Mouse (Mus musculus): ENCODE measurements at regions not wholly inside any gene's neighbourhood (a gene's known extent, or its start where the extent isn't known, plus 50 kb on each side); places are given as distances from the start of the nearest gene placed in this dataset.

DNA sequence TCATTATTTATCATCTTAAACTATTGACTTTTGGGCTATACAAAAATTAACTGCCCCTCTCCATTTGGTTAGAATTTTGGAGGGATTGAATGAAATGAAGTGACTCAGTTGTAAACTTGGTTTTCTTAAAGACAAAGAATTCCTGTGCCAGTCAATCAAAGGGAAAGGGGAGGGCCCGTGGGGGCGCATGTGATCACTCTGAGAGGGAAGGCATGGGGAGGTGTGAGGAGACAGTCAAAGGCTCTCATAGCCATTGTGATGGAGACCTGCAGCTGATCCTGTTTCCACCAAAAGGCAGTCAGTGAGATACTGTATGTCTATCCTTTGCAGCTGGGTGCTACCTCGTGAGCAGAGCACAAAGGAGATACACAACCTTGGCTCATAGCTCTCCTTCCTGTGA is 156.6 kb upstream of the Slc24a2 start:
- DNase-seq (ENCODE audit: low spot score), result no peak

DNA sequence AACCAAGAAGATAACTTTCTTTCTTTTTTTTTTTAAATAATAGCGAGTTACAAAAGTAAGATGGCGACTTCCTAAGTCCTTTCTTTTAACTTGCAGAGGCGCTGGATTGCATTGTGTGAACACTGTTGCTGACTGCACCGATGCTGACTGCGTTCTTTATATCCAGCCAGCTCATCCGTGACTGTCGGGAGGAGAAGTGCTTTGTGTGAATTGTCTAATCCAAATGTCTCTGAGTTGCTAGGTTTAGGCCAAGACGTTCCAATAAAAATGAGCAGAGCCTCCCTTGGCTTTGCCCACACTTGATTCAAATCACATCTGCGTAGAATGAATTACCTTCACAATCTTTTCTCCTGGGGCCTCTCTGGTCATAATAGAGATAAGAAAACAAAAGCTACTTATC is 156.0 kb upstream of the Slc24a2 start:
- peak; percentile 63 for DNase-seq (ENCODE audit: low spot score)

DNA sequence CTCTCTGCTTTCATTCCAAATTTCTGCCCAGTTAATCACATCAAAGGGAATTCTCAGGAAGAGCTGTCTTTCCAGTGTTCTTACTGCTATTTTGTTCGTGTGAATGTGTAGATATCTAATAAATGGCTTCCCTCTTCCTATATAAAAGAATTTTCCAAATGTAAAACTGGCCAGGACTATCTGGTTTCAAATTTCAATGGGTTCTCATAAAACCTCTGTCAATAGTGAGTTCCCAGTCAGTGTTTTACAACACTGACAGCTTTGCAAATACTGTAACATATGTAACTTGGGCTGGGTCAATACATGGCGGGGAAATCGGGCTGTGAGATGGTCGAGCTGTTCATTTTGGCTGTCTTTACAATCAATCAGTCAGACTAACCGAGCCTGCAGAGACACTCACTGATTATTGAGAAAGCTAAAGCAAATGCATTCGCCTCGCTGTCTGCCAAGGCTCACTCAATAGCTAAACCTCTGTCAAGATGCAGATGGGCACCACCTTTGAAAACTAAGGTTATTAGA is 155.0 kb upstream of the Slc24a2 start:
- DNase-seq (ENCODE audit: low spot score), result peak; percentile 32

DNA sequence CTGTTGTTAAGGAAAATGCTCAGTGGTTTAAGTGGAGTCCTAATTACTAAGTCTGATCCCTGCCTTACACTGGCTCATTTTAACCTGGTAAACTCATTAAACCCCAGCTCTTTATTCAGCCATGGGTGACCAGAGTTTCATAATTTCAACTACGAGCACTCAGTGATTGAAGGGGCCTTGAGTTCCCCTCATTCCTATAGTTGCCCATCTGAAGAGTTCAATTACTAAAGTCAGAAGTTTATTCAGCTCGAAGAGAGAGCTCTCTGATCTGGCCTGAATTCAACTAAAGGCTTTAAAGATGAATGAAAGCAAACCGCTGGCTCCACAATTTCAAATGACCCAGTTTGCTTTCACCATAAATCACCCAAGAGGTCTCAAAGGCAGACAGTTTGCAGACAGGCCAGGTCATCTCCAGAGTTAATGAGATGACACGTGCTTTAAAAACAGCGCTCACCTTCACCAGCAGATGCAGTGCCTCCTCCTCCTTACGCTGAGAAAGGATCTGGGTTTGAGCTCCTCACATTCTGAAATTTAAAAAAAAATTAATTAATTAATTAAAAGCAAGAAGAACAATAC is 154.3 kb upstream of the Slc24a2 start:
- DNase-seq (ENCODE audit: low spot score), result peak; percentile 67

DNA sequence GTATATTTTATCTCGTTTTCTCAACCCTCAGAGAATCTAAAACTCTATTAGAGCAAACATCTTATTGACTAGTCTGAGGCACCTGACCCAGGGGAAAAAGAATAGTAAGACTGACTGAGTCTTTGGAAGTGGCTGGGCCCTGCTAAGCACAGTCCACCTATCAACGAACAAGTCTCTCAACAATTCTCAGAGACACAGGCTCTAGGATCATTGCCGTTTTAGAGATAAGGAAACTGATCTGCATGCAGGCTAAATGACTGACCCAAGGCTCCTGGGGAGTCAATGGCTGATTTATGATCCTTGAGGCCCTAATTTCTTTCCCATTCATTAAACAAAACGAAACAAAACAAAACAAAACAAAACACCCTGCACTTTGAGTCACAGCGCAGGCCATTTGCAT is 150.4 kb upstream of the Slc24a2 start:
- DNase-seq (ENCODE audit: low spot score), result no peak

DNA sequence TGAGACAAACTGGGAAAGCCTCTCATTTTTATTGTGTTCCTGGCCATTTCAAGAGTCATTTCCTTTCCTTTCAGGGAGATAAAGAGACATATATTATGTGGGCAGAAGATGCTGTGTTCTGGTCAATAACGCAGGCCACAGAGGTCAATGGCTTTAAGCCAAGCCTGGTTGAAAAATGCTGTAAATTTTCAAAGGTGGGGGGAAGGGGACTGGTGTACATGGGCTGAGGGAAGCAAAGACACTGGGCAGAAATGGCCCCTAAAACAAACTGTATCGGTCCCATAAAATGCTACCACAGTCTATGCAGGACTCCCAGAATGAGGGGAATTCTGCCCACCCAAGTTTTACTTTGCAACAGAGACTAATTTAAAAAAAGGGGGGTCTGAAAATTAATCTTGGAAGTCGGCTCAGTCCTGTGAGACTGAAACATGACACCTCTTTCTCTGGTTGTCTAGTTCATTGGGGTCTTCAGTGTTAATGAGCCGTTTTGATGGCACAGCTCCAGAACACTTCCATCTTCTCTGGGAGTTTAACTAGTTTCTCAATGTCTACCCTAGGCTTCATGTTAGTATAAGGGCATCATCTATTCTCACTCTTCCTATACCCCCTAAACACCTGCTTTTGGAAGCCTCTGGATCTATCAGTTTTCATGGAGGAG is 149.4 kb upstream of the Slc24a2 start:
- DNase-seq (ENCODE audit: low spot score), result peak; percentile 56

DNA sequence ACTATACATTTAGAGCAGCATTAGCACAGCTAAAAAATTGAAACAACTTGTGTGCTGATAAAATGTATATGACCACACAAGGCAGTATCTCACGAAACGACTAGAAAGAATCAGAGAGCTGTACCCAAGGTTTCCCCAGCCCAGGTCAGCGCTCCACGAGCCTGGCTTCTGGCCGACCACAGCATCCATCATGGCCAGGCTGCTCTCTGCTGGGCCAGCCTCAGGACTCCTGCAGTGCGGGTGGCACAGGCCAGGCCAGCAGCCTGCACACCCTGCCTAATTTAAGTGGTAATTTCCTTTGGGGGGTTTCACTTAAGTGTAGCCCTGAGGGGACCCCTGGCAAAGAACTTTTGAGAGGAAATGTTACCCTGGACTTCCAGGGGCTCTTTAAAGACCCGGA is 141.7 kb upstream of the Slc24a2 start:
- DNase-seq (ENCODE audit: low spot score), result peak; percentile 37

DNA sequence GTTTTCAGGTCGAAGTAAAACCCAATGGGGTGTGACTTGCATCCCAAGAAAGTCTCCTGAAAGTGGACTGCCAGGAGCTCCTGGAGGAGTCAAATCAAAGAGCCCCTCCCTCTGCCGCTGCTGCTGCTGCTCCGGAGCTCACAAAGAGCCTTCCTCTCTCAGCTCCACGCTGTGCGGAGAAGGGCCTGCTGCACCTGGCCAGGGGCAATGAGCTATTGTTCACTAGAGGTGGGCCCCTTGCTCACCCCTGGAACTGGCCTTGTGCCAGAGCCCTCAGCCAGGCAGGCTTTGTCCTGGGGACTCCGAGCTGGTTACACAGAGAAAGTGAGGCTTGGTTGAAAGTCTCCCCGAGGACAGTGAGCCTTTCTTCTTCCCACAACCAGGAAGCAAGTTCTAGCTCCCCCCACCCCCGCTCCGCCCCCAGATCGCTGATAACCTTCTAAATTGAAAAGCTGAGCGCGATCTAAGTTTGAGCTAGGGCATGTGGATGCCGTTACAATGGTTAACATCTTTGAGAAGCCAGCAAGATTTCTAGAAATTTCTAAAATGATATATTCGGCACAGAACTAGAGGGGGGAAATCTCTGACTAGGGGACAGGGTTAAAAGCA is 139.5 kb upstream of the Slc24a2 start:
- peak; percentile 57 for DNase-seq (ENCODE audit: low spot score)

DNA sequence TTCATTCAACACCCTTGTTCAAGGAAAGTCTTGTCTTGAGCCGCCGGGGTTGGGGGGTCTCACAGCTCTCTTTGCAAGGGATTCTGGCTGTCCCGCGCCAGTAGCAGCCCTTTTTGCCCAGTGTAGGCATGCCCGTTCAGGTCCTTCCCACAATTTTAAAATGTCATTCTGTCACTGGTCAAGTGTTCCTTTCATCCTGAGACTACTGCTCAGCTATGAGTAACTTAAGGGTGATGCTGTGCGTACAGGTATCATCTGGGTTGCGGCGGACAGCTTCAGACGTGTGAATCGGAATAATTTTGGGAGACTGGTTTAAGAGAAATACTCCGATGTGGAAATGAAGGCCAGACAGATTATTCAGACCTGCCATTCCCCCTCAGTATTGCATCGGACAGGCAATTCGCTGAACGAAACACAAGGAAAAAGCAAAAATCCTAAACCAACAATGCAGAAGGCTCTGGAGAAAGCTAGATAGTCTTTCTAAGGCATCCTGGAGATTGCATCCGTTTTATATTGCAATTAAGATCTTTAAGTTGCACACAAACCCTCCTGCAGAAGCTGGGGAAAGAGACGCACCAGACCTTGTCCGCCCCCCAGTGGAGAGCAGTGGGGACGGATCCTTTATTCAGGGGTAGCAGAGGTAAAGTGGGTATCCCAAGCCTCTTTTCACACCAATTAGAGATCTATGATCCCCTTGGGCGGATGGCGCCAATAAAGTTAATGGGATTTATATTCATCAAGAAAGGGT is 138.3 kb upstream of the Slc24a2 start:
- peak; percentile 85 for DNase-seq (ENCODE audit: low spot score)

DNA sequence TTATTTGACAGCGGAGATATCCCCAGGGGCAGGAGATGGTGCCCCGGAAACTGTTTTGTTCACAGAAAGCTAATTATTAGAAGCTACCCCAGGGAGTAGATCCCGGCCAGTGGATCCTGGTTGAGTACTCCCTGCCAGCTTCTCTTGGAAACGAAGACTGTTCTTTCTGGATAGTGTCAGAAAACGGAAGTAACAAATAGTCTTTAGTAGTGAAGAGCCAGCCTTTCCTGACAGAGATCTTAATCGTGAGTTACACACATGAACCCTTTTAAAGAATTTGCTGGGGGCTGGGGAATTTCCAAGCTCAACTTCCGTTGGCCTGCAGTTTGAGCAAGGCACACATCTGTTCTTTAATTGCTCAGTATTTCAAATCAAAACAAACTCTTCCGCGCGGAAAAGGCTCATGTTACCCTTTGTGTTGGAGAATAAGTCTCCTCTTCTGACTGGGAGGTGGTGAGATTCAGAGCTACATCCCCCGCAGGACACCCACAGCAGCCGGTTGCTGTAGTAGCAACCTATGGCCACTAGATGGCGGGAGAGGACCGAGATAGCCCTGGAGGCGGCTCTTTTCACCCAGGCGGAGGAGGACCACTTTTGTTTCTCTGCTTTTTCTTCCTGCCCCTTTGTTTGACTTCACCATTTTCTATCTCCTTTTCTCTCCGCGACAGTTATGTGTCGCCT is 137.6 kb upstream of the Slc24a2 start:
- peak; percentile 93 for DNase-seq (ENCODE audit: low spot score)

DNA sequence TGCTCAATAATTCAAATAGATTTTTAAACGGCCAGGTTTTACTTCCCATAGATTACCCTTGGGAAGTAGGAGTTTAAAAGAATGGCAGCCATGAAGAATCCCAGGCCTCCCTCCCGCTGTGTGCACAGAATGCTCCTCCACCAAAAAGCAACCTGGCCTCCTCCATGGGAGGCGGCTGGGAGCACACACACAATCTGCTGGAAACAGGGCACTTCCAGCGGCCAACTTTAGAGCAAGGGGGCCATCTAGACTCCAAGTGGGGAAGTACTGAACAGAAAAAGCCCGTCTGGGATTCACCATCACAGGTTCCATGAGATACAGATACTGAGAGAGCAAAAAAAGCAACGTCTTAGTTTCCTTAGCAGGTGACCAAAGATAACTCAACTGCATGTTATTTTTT is 131.9 kb upstream of the Slc24a2 start:
- peak; percentile 79 for DNase-seq (ENCODE audit: low spot score)

DNA sequence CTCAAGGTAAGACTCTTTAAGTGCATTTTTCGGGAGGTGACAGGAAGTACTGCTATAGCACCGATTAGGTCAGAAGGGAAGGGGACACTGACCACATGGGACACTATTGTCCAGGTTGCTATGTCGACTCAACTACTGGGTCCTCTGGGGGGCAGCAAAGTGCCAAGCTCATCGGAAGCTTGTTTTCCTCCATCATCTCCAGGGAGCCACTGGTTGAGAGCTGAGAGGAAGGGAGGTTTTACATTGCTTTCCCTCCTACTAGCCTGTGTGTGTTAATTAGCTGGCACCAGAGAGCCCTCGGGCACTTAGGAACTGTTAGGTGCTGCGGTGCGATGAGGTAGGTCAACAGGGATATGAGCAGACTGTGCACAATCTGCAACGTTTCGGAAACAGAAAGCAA is 129.2 kb upstream of the Slc24a2 start:
- peak; percentile 65 for DNase-seq (ENCODE audit: low spot score)

DNA sequence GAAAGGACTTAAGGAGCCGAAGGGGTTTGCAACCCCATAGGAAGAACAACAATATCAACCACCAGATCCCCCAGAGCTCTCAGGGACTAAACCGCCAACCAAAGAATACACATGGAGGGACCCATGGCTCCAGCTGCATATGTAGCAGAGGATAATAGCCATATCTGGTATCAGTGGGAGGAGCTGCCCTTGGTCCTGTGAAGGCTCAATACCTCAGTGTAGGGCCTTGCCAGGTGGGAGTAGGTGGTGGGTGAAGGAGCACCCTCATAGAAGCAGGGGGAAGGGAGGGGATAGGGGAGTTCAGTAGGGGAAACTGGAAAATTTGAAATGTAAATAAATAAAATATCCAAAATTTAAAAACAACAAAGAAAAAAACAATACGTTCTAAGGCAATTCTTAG is 128.7 kb upstream of the Slc24a2 start:
- no peak for DNase-seq (ENCODE audit: low spot score)

DNA sequence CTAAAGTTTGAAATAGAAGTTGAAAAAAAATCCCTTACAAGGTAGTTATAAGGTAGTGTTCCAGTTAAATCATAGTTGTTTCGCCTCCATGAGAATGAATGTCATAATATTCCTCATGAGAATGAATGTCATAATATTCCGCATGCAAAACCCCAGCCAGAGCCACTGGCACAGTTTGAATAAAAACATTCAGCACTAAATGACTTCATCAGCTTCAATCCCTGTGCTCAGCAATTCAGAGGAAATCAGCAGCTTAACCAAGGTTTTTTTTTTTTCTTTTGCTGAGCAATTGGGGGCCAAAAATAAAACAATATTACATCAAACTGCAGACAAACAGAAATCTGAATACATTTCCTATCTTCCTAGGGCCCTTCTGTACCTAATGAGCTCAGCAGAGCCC is 102.7 kb upstream of the Slc24a2 start:
- no peak for DNase-seq (ENCODE audit: low spot score)

DNA sequence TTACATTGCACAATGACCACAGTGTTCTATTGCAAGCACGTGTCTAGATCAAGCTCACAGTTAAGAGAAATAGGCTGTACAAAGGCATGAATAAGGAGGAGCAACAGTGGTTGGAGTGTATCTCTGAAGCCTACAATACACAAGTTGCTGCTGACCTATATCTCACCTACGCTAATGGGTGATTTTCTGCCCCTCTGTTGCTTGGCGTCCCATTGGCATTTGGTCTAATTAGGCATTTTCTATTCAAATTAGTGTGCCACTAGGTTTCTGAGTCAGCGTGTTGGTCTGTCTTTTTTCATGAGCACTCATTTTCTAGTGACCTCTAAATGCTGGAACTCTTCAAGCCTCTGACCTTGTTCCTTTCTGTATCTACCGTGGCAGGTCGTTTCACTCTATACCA is 98.9 kb upstream of the Slc24a2 start:
- DNase-seq (ENCODE audit: low spot score), result no peak

DNA sequence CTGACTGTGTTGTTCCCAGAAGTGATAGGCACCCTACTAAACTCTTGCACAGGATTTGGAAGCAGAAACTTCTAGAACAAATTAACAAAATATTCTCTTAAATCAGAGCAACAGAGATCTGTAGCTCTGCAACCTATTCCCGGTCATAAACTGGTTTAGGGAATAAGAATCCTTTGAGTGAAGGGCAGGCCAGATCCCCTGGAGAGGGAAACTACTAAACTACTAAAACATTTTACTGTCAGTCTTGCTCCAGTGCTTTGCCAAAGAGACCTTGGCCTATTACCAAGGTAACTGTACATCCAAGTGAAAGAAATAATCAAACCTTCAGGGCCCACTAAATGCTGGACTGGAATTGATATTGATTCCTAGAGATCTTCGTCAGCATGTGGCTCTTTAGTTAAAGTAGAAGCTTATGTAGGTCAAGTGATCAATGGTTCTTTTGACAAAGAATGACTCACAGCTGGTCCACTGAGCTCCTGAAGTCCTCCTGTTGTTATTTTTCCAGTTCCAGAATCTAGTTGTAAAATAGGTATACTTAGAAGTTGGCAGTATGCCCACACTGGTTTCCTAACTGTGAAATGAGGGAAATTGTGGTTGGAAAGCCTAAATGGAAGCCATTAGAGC is 91.6 kb upstream of the Slc24a2 start:
- DNase-seq (ENCODE audit: low spot score), result no peak

DNA sequence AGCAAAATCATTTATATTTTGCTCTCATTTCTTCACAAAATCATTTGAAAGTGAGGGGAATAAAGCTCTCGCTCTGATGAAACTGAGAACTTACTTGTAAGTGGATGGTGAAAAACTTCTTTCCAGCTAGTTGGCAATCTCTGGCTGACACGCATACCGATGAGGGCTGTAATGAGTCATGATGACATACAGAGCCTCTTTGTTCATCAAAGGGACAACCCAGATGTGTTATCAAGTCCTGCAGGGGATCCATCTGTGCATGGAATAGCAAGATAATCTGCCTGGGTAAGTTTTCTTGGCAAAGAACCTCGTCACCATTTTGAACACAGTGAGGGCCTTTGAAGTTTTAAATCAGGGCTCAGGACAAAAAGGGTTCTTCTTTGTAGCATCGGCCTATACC is 67.9 kb upstream of the Slc24a2 start:
- DNase-seq (ENCODE audit: low spot score), result no peak

DNA sequence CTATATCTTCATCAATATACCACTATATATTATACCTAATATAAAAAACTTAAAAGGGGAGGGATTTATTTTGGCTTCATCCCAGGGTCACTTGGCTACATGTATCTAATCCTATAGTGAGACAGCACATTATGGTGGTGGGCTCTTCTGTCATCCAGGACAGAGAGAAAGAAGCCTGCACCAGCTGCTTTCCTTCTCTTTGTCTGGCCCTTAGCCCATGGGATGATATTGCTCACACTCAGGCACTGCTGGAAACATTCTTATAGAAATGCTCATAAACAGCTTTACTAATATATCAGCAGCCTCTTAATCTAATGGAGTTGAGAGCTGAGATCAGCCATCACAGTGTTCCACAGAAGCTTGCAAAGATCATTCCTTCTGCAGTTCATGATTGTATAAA is 64.3 kb upstream of the Slc24a2 start:
- no peak for DNase-seq (ENCODE audit: low spot score)
